Mouse (Mus musculus) lung, postnatal 25 days (tissue): ENCODE measurements around the gene Gm21958.
"Not testable (repeated sequence)": the region's sequence is repeated elsewhere in the genome, so short reads cannot be mapped to it uniquely, and the experiment has no call there.

ENCODE experiments used
- DNase-seq: peaks from one replicate; pipeline ENCODE4 v3.0.0; 2022; ENCODE audit warnings: low spot score

The Gm21958 gene

GRCm38 (mm10) chr3:54723741-54724500 lies 9.8 kb upstream of the Gm21958 start:
- peak; percentile 48 for DNase-seq

GRCm38 (mm10) chr3:54718947-54719346 lies 4.8 kb upstream of the Gm21958 start:
- DNase-seq, result peak; percentile 26

- no peak for DNase-seq
Measured at GRCm38 (mm10) chr3:54717348-54717747, 3.2 kb upstream of the Gm21958 start.

- no peak for DNase-seq
Measured at GRCm38 (mm10) chr3:54715461-54715860, 1.3 kb upstream of the Gm21958 start.

GRCm38 (mm10) chr3:54708972-54709371 lies 5.2 kb downstream of the Gm21958 start:
- no peak for DNase-seq

- not testable (repeated sequence) for DNase-seq
Measured at GRCm38 (mm10) chr3:54704106-54704505, 10.0 kb downstream of the Gm21958 start.

GRCm38 (mm10) chr3:54699759-54700301 lies 14.3 kb downstream of the Gm21958 start:
- DNase-seq, result no peak

- DNase-seq, result no peak
Measured at GRCm38 (mm10) chr3:54693056-54693415, 21.1 kb downstream of the Gm21958 start.

GRCm38 (mm10) chr3:54692202-54693055 lies 21.7 kb downstream of the Gm21958 start, which contains the start of gene Supt20:
TSS of gene Supt20 (plus strand) at chr3:54692807.
- DNase-seq, result peak; percentile 94

- DNase-seq, result no peak
Measured at GRCm38 (mm10) chr3:54689091-54689490, 25.1 kb downstream of the Gm21958 start.

GRCm38 (mm10) chr3:54687245-54687644 lies 26.9 kb downstream of the Gm21958 start:
- DNase-seq, result peak; percentile 10

GRCm38 (mm10) chr3:54685202-54685601 lies 29.0 kb downstream of the Gm21958 start:
- DNase-seq, result no peak

- no peak for DNase-seq
Measured at GRCm38 (mm10) chr3:54681310-54682204, 32.6 kb downstream of the Gm21958 start.

- DNase-seq, result no peak
Measured at GRCm38 (mm10) chr3:54676818-54677217, 37.3 kb downstream of the Gm21958 start.

- no peak for DNase-seq
Measured at GRCm38 (mm10) chr3:54672557-54673529, 41.3 kb downstream of the Gm21958 start.

GRCm38 (mm10) chr3:54672111-54672510 lies 42.0 kb downstream of the Gm21958 start:
- DNase-seq, result no peak

GRCm38 (mm10) chr3:54669559-54669958 lies 44.6 kb downstream of the Gm21958 start:
- DNase-seq, result no peak

- DNase-seq, result no peak
Measured at GRCm38 (mm10) chr3:54668722-54669121, 45.4 kb downstream of the Gm21958 start.

GRCm38 (mm10) chr3:54668141-54668540 lies 46.0 kb downstream of the Gm21958 start:
- no peak for DNase-seq
